Mouse (Mus musculus): ENCODE measurements around the gene Hspa12a.

Gene Hspa12a

DNA sequence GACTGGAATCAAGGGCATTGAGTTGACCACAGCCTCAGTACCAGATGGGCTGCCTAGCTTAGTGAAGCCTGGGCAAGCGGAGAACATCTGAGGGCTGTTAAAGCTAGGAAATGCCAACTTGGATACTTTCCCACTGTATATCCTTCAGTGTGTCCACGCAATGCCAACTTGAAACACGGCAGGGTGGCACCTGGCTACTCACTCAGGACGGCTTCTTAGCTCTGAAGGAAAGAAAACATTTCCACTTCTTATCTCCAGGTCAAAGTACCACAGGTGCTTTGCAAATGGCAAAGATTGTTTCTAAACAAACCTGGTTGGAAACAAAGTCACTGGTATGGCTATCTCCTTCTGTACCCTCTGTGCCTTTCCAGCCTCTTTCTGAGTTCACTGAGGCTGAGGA lies 184.6 kb downstream of the Hspa12a start:
- no peak for DNase-seq (ENCODE audit: low read depth, low spot score)

DNA sequence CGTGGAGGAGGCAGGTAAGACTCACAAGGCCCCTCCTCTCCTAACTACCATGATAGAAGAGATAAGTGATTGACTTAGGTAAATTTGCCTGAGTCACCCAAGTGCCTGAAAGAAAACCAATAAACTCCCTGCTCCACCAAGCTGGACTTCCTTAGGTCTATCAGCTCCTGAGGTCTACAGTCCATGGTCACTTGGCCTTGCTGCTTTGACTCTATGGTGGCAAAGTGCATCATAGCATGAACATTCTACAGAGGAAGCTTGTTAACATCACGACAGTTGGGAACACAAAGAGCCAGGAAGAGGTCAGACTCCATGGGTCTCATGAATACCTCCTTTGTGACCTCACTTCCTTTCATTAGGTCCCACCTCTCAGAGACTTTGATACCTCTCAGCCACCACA lies 191.9 kb downstream of the Hspa12a start:
- no peak for DNase-seq (ENCODE audit: low read depth, low spot score)

- DNase-seq (ENCODE audit: low read depth, low spot score) = no peak
These were observed 192.6 kb downstream of the Hspa12a start for GRCm38 (mm10) chr19:58750822-58751221.

- DNase-seq (ENCODE audit: low read depth, low spot score) = no peak
These were observed 195.9 kb downstream of the Hspa12a start for GRCm38 (mm10) chr19:58747498-58748000.
